Mouse (Mus musculus): Measurements from ENCODE around the gene Hnrnph1. TPM values are rescaled to one million over a fixed set of nuclear protein-coding genes. Genes with fewer than 3 reads are reported as not detected.

The Hnrnph1 gene
- polyA plus RNA-seq (2012; rRNA removed): 3.3 and 5.5 TPM in 2 replicates

GRCm38 (mm10) chr11:50376911-50377891 is at the start of gene Hnrnph1:
TSS of gene Hnrnph1 (plus strand) at chr11:50376990.

DNA sequence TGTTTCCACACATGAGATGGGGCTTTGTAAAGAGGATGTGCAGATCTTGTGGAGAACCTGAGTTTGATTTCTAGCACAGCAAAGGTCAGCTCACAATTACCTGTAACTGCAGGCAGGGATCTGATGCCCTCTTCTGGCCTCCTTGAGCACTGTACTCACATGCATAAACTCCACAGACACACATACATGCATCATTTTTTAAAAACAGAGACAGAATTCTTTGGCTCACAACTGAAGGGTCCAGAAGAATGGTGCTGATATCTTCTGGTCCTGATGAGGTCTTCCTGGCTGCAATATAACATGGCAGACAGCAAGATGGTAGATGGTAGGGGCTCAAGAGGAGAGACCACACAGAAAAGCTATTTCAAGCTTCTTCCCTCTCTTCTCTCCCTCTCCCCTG is 22.6 kb upstream of the Hnrnph1 start, which contains the start of gene Cby3:
Gene Cby3 (plus strand): TSS at position 301 of the 400 bp plus-strand sequence.

DNA sequence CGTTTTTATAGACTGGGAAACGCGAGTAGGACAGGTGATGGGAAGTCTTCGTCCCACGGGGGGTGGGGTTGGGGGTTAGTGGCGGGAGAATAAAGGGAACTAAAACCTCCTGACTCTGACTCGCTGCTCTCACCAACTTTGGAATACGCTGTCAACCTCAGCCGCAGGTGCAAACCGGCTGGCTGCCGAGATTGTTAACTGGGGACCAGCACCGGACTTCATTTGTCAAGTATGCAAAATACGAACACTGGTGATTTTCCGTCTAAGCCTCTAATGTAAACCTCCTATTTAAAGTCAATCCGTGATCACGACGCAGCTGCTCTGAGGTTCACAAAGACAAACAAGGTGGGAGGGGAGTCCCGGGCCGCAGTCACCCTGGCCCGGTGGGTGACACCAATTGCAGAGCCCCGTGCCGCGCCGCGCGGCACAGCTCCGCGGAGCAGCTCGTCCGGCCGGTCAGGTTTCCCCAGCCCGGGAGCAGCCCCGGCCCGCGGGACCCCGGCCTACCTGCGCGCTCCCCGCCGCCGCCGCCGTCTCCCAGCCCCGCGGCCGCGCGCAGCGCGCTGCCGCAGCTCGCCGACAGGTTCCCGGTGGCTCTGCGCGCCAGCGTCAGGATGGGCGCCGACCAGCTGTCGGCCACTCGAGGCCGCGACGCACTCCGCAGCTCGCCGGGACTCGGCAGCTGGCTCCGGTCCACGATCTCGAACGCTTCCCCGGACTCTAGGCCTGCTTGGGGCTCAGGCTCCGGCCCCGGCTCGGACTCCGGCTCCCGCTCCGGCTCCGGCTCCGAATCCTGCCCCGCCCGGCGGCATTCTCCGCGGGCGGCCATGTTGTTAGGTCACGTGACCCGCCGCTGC is 53.7 kb downstream of the Hnrnph1 start, which contains the start of gene Rufy1:
Gene Rufy1 (minus strand): TSS at position 849 of the 857 bp plus-strand sequence.

Other genes with a start within 250 kb of the Hnrnph1 start
- 12.4 and 14.7 TPM in 2 replicates for gene Tbc1d9b, start 245.6 kb upstream of the Hnrnph1 start, polyA plus RNA-seq (2012; rRNA removed)
- 2.0 and 3.1 TPM in 2 replicates for gene Mrnip, start 202.5 kb upstream of the Hnrnph1 start, polyA plus RNA-seq (2012; rRNA removed)
- 79.4 and 111 TPM in 2 replicates for gene Sqstm1, start 166.2 kb upstream of the Hnrnph1 start, polyA plus RNA-seq (2012; rRNA removed)
- 75.4 and 163 TPM in 2 replicates for gene Mgat4b, start 166.1 kb upstream of the Hnrnph1 start, polyA plus RNA-seq (2012; rRNA removed)
- 43.0 and 77.1 TPM in 2 replicates for gene Ltc4s, start 138.4 kb upstream of the Hnrnph1 start, polyA plus RNA-seq (2012; rRNA removed)
- 6.6 and 7.0 TPM in 2 replicates for gene Maml1, start 84.7 kb upstream of the Hnrnph1 start, polyA plus RNA-seq (2012; rRNA removed)
- gene Canx, start 51.3 kb upstream of the Hnrnph1 start, polyA plus RNA-seq (2012; rRNA removed): 6.9 and 8.9 TPM in 2 replicates
- not detected in 2 replicates for gene Cby3, start 22.5 kb upstream of the Hnrnph1 start, polyA plus RNA-seq (2012; rRNA removed)
- 7.6 and 9.3 TPM in 2 replicates for gene Rufy1, start 54.1 kb downstream of the Hnrnph1 start, polyA plus RNA-seq (2012; rRNA removed)
- 7.9 and 8.0 TPM in 2 replicates for gene Adamts2, start 225.1 kb downstream of the Hnrnph1 start, polyA plus RNA-seq (2012; rRNA removed)

All from stomach, adult 2 months (tissue).